Mouse (Mus musculus): ENCODE measurements around the gene Bicra. TPM values are rescaled to one million over a fixed set of nuclear protein-coding genes. Genes with fewer than 3 reads are reported as not detected.

The Bicra gene
- 1.6 and 1.7 TPM in 2 replicates for polyA plus RNA-seq (2015; fragmentation: Nextera tagmentation; extraction: Ambion mirVana)

- peak within 1 kb of the TSS; percentile 91 for H3K9ac ChIP-seq (ENCODE audit: low read depth, low read length)
- H3K4me2 ChIP-seq (replicated peaks; ENCODE audit: low read depth): peak within 1 kb of the TSS; percentile 95
- H3K27me3 ChIP-seq (replicated peaks; ENCODE audit: control insufficient read depth, insufficient read depth, low read length): no peaks in the 10 kb centered on the region
- WGBS: under 1% methylated on average over 67 of the region's 69 CpGs
- peaks cover 17% of the 10 kb centered on the region; the same call in 1 of the 2 replicates for H3K4me1 ChIP-seq (replicated peaks; ENCODE audit: control insufficient read depth, insufficient read depth, low read length)
- ATAC-seq: peak; percentile 80
- H3K4me3 ChIP-seq (ENCODE audit: low read depth, low read length): peak within 1 kb of the TSS; percentile 82
- TF ChIP-seq CTCF (IDR thresholded peaks at IDR 0.05; ENCODE audit: low read depth): no peak
- no peaks in the 10 kb centered on the region for H3K9me3 ChIP-seq (ENCODE audit: control insufficient read depth)
- H3K36me3 ChIP-seq (ENCODE audit: control insufficient read depth, insufficient read depth): no peaks in the 10 kb centered on the region
- peak within 1 kb of the TSS; percentile 95 for H3K27ac ChIP-seq (ENCODE audit: low read depth, low read length)
Observed at GRCm38 (mm10) chr7:16047338-16048146, at the start of gene Bicra. Gene Bicra (minus strand): TSS chr7:16047921.

GRCm38 (mm10) chr7:16094592-16094991 is 46.9 kb upstream of the Bicra start:
- no peak overlapping the region for H3K9ac ChIP-seq (ENCODE audit: low read depth, low read length)
- ATAC-seq: no peak
- H3K27me3 ChIP-seq (replicated peaks; ENCODE audit: control insufficient read depth, insufficient read depth, low read length): no peaks in the 10 kb centered on the region
- no peak overlapping the region for H3K27ac ChIP-seq (ENCODE audit: low read depth, low read length)
- H3K4me1 ChIP-seq (replicated peaks; ENCODE audit: control insufficient read depth, insufficient read depth, low read length): no peaks in the 10 kb centered on the region
- WGBS: 60% methylated on average over 3 of the region's 3 CpGs
- no peak overlapping the region for H3K4me3 ChIP-seq (ENCODE audit: low read depth, low read length)
- H3K9me3 ChIP-seq (ENCODE audit: control insufficient read depth): no peaks in the 10 kb centered on the region
- no peak overlapping the region for H3K4me2 ChIP-seq (replicated peaks; ENCODE audit: low read depth)
- no peaks in the 10 kb centered on the region for H3K36me3 ChIP-seq (ENCODE audit: control insufficient read depth, insufficient read depth)
- no peak for TF ChIP-seq CTCF (IDR thresholded peaks at IDR 0.05; ENCODE audit: low read depth)

GRCm38 (mm10) chr7:16087587-16087986 is 39.9 kb upstream of the Bicra start:
- H3K4me1 ChIP-seq (replicated peaks; ENCODE audit: control insufficient read depth, insufficient read depth, low read length): no peaks in the 10 kb centered on the region
- no peaks in the 10 kb centered on the region for H3K36me3 ChIP-seq (ENCODE audit: control insufficient read depth, insufficient read depth)
- no peaks in the 10 kb centered on the region for H3K9me3 ChIP-seq (ENCODE audit: control insufficient read depth)
- no peak overlapping the region for H3K4me2 ChIP-seq (replicated peaks; ENCODE audit: low read depth)
- H3K9ac ChIP-seq (ENCODE audit: low read depth, low read length): no peak overlapping the region
- H3K27me3 ChIP-seq (replicated peaks; ENCODE audit: control insufficient read depth, insufficient read depth, low read length): no peaks in the 10 kb centered on the region
- WGBS: 87% methylated on average over 2 of the region's 2 CpGs
- ATAC-seq: no peak
- no peak overlapping the region for H3K4me3 ChIP-seq (ENCODE audit: low read depth, low read length)
- no peak for TF ChIP-seq CTCF (IDR thresholded peaks at IDR 0.05; ENCODE audit: low read depth)
- H3K27ac ChIP-seq (ENCODE audit: low read depth, low read length): no peak overlapping the region

- H3K9ac ChIP-seq (ENCODE audit: low read depth, low read length): no peak overlapping the region
- WGBS: 56% methylated on average over 4 of the region's 4 CpGs
- no peaks in the 10 kb centered on the region for H3K9me3 ChIP-seq (ENCODE audit: control insufficient read depth)
- no peaks in the 10 kb centered on the region for H3K4me1 ChIP-seq (replicated peaks; ENCODE audit: control insufficient read depth, insufficient read depth, low read length)
- H3K4me2 ChIP-seq (replicated peaks; ENCODE audit: low read depth): no peak overlapping the region
- TF ChIP-seq CTCF (IDR thresholded peaks at IDR 0.05; ENCODE audit: low read depth): no peak
- no peaks in the 10 kb centered on the region for H3K36me3 ChIP-seq (ENCODE audit: control insufficient read depth, insufficient read depth)
- ATAC-seq: 0 out of 2 replicates have a peak, but pooled peaks have one; percentile 43
- H3K27me3 ChIP-seq (replicated peaks; ENCODE audit: control insufficient read depth, insufficient read depth, low read length): no peaks in the 10 kb centered on the region
- no peak overlapping the region for H3K4me3 ChIP-seq (ENCODE audit: low read depth, low read length)
- peak overlapping the region; percentile 50; the same call in 1 of the 2 replicates for H3K27ac ChIP-seq (ENCODE audit: low read depth, low read length)
Observed at GRCm38 (mm10) chr7:16083361-16083760, 35.6 kb upstream of the Bicra start.

- H3K4me1 ChIP-seq (replicated peaks; ENCODE audit: control insufficient read depth, insufficient read depth, low read length): no peaks in the 10 kb centered on the region
- WGBS: 69% methylated on average over 4 of the region's 4 CpGs
- no peaks in the 10 kb centered on the region for H3K27me3 ChIP-seq (replicated peaks; ENCODE audit: control insufficient read depth, insufficient read depth, low read length)
- no peaks in the 10 kb centered on the region for H3K9me3 ChIP-seq (ENCODE audit: control insufficient read depth)
- H3K9ac ChIP-seq (ENCODE audit: low read depth, low read length): no peak overlapping the region
- no peaks in the 10 kb centered on the region for H3K36me3 ChIP-seq (ENCODE audit: control insufficient read depth, insufficient read depth)
- ATAC-seq: no peak
- no peak overlapping the region for H3K27ac ChIP-seq (ENCODE audit: low read depth, low read length)
- no peak for TF ChIP-seq CTCF (IDR thresholded peaks at IDR 0.05; ENCODE audit: low read depth)
- no peak overlapping the region for H3K4me3 ChIP-seq (ENCODE audit: low read depth, low read length)
- H3K4me2 ChIP-seq (replicated peaks; ENCODE audit: low read depth): no peak overlapping the region
Observed at GRCm38 (mm10) chr7:16080581-16080980, 32.9 kb upstream of the Bicra start.

GRCm38 (mm10) chr7:16079947-16080346 is 32.2 kb upstream of the Bicra start:
- TF ChIP-seq CTCF (IDR thresholded peaks at IDR 0.05; ENCODE audit: low read depth): no peak
- 40% methylated on average over 1 of the region's 1 CpGs for WGBS
- Histone ChIP-seq H3K4me1 (replicated peaks; ENCODE audit: control insufficient read depth, insufficient read depth, low read length) (no peaks in the 10 kb centered on the region), H3K9ac (ENCODE audit: low read depth, low read length) (no peak overlapping the region), H3K27me3 (replicated peaks; ENCODE audit: control insufficient read depth, insufficient read depth, low read length) (no peaks in the 10 kb centered on the region), H3K36me3 (ENCODE audit: control insufficient read depth, insufficient read depth) (no peaks in the 10 kb centered on the region), H3K4me3 (ENCODE audit: low read depth, low read length) (no peak overlapping the region), H3K27ac (ENCODE audit: low read depth, low read length) (no peak overlapping the region), H3K9me3 (ENCODE audit: control insufficient read depth) (no peaks in the 10 kb centered on the region), H3K4me2 (replicated peaks; ENCODE audit: low read depth) (no peak overlapping the region)
- ATAC-seq: no peak
